Mouse (Mus musculus): ENCODE measurements around the gene Scel.
A peak's percentile ranks its signal among the peaks of the same experiment; 100 is the strongest.

Scel gene

GRCm38 (mm10) chr14:103509544-103509943, 3.6 kb upstream of the Scel start:
- DNase-seq (ENCODE audit: extremely low spot score, low spot score), result no peak

DNA sequence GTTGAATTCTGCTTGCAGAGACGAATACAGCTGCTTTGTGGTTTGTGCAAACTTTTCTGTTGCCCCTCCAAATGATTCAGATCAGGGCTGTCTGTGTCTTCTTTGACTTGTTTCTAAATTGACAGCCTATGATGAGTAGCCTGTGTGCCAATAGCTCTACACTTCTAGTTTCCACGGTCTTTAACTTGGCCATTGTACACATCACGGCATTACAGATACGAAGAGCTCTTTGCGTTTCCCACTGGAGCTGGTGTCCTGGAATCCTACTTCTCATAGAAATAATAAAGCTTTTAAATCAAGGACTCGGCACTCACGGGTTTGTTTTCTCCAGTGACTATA, 300 bp downstream of the Scel start:
- DNase-seq (ENCODE audit: extremely low spot score, low spot score), result no peak

- DNase-seq (ENCODE audit: extremely low spot score, low spot score), result no peak
Observed at GRCm38 (mm10) chr14:103515419-103515818, 2.3 kb downstream of the Scel start.

DNA sequence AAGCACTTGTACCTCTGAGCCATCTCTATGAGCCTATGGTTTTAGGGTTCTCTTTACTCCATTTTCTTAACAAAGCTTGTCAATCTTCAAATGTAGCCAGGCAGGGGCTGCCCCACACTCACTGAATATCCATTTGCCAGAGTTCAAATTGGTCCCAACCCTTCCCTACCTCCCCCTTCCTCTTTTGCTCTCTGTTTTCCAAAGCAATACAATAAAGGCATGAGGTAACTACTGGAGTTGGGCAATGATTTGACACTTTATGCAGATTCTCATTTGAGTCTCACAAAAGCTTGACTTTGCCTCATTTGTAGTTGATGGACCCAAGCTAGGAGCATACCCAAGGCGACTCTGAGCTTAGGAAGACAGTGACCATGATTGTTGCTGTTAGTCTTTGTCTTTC, 13.1 kb downstream of the Scel start:
- DNase-seq (ENCODE audit: extremely low spot score, low spot score), result no peak

GRCm38 (mm10) chr14:103529733-103530367, 16.7 kb downstream of the Scel start:
- no peak for DNase-seq (ENCODE audit: extremely low spot score, low spot score)

DNA sequence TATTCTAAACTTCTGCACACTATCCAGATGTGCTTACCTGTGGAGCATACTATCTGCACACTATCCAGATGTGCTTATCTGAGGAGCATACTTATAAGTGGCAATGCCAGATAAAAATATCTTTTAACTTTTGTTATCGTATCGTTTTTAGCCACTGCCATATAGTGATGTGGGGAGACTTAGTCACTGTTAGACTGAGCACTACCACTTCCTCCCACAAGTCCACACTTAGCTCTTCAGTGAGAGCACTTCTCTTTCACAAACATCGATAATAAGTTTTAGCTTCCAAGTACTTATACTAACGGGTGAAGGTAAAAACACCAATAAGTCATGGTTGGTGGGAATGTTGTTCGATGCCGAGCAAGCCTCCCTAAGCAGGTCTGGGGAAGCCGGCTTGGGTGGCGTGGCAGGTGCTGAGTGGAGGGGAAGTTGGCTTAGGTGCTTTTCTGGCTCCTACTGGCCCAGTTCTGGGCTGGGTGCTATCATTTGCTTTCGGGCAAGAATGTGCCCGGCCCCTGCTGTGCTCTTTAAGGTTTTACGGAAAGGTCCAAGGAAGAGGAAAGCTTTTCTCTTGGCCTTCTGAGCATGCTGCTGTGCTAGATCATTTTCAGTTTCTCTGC, 18.7 kb downstream of the Scel start:
- DNase-seq (ENCODE audit: extremely low spot score, low spot score), result no peak

DNA sequence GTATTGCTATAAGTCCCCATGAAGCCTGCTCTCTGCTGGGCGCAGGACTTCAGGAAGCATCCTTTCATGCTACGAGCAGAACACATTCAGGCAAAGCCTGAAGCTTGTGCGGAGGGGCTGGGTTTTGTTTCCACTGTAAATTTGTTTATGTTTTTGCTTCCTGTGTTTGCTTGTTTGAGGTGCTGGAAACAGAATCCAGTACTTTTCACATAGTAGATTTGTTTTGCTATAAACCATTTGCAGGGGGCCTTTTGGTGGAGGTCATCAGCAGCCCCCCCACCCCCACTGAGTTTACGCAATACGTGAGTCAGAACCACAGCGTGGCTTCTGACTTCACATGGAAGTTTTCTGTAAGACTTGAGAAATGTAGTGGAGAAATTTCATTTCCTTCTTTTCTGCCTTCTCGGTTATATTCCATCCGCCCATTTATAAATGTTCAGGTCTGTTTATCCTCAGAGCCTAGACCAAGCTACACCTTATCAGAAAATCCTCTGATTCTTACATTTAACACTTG, 22.4 kb downstream of the Scel start:
- DNase-seq (ENCODE audit: extremely low spot score, low spot score), result no peak

DNA sequence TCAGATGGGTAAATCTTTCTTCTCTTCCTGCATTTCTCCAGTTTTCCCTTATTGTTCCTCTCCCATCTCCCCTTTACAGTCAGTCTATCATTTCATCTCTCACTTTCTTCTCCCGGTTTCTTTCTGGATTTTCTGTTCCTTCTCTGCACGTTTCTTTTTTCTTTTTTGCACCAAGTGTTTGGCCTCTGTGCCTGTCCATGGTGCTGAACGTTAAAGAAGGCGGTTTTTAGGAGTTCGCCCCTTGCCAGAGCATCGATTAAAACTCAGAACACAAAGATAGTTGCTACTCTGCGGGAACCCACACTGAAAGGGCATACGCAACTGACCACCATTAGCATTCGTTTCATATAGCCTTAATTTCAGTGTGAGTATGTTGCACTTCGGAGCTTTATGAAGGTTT, 23.2 kb downstream of the Scel start:
- no peak for DNase-seq (ENCODE audit: extremely low spot score, low spot score)

GRCm38 (mm10) chr14:103537355-103538056, 24.4 kb downstream of the Scel start:
- peak; percentile 52 for DNase-seq (ENCODE audit: extremely low spot score, low spot score)

DNA sequence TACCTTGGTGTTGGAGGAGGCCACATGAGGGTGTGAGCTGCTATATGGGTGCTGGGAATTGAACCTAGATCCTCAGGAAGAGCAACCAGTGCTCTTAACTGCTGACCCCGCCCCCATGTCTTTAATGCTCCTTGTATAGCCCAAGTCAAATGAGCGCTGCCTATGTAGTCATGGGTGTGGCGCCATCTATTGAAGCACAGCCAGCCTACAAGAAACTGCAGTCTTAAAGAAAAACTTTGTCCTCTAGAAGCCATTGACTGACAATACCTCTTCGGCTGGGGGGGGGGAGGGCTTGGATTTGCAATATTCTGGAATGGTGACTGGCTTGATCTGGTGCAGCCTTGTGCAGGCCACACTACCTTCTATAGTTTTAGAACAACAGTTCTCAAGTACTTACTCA, 26.7 kb downstream of the Scel start:
- no peak for DNase-seq (ENCODE audit: extremely low spot score, low spot score)

DNA sequence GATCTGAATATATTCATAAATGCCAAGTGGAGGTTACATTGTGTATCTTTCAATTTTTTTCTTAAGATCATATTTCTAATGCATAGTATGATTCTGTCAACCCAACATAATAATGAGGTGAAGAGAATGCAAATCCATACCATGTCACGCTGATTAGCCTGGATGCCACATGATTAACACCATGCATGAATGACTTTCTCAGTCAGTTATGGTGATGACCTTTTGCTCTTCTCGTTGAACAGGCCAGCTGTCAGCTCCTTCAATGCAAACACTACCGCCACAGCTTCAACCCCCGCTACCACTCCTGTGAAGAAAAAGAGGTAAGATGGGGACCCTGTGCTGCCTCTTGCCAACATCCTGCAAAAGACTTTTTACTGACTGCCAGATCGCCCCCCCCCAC, 28.5 kb downstream of the Scel start:
- DNase-seq (ENCODE audit: extremely low spot score, low spot score), result no peak

DNA sequence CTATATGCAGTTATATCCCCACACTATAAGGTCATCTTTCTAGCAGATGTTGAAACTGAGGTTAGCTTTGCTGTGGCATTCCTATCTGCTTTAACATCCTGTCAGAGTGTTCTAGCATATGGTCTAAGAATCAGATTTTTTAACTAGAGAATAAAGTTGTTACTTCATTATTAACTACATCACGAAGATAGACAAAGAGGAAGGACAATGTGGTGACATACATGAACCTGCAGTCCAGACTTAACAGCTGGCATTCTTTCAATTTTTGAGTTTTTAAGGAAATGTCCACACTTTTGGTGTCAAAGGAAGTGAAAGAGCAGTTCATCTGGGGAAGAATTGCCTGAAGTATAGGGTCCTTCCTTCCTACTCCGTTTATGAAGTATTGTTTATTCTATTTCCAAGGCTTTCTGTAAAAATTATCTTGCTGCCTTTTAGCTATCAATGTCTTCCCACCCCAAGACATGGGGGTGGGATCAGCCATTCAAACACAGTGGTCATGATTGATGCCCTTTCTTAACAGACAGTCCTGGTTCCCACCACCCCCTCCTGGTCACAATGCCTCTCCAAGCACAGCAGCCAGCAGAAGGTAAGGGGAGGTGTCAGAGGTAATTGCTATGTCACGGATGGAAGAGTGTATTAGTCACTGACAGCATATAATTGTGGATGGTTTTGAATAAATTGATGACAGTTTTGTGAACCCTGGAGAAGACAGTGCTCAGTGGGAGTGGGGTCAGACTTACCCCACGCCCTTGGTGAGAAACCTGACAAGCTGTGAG, 30.4 kb downstream of the Scel start:
- no peak for DNase-seq (ENCODE audit: extremely low spot score, low spot score)

DNA sequence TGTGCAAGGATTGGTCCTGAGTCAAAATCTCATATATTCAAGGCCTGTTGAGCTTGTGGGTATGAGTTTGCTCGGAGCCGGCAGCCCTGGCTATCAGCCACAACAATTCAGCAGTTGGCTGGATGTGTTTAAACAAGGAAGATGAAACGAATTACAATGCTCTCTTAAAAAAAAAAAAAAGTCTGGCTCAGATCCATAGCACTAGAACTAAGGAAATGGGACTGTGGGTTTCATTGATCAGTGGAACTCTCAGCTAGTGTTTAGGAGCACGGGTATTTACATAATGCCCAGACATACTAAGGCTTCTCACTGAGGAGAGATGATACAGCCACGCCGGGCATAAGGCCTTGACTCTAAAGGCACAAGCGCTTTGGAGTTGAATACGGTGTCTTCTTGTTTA, 32.6 kb downstream of the Scel start:
- no peak for DNase-seq (ENCODE audit: extremely low spot score, low spot score)

DNA sequence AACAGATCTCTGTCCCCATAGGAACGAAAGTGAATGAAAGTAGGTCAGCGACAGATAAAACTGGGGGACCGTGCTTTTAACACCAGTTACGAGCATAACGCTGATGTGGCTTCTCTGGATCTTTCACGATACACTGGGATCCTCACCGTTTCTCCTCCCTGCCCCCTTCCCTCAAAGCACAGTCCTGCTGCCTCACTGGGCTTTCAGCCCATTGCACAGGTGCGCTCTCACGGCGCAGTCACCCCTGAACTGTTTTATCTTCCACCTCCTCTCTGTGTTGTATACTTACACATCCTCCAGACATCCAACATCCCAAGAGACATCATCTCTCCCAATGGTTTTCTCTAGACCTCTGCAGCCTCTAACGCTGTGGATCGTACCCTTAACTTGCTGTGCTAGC, 33.1 kb downstream of the Scel start:
- no peak for DNase-seq (ENCODE audit: extremely low spot score, low spot score)

DNA sequence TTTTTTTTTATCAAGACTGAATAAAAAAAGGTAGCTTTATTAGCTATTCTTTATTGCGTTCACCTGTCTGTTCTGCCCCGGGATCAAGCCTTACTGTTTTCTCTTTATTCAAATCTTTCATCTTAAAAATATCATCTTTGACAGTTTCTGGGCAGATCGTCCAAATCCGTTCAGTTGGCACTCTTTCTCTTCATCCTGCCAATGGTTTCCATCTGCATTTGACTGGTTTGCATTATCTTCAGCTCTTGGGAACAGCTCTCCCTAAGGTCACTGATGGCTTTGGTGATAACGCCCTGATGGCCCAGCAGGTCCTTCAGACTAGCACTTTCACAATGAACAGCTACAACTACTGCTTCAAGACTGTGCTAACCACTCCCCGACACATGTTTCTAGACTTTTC, 35.1 kb downstream of the Scel start:
- DNase-seq (ENCODE audit: extremely low spot score, low spot score), result no peak

DNA sequence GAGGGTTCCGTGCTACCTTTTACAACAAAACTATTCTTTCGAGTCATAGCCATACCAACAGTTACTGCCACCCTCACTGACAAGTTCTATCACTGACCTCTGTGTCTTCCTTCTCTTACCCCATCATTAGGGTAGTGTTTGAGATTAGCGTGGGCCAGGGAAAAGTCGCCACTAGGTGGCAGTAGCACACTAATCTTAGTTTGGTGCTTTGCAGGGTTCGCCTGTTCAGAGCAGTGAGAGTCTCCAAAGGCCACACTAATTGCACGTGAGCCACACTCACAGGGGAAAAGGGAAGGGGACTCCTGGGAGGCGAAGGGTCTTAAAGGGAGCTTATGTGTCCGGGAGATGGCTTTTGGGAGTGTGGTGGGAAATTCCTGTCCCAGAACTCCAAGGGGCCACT, 37.3 kb downstream of the Scel start:
- DNase-seq (ENCODE audit: extremely low spot score, low spot score), result peak; percentile 88

GRCm38 (mm10) chr14:103550921-103551320, 37.8 kb downstream of the Scel start:
- DNase-seq (ENCODE audit: extremely low spot score, low spot score), result no peak

DNA sequence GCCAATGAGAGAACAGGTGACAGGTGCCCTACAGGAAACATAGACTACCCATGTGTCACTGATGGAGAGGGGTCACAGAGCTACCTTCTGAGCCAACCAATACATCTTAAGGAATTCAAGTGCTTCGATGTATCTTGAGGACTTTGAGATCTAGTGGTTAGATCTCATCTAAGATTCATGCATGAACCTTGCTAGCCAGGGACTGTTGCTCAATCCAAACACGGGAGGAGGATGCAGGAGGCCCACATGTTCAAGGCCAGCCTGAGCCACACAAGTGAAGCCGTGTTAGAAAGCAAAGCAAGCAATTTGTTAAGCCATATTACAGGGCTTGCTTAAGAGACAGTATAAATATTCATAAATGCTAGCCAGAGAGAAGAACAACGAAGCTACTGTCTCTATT, 38.8 kb downstream of the Scel start:
- no peak for DNase-seq (ENCODE audit: extremely low spot score, low spot score)

GRCm38 (mm10) chr14:103552379-103552778, 39.2 kb downstream of the Scel start:
- DNase-seq (ENCODE audit: extremely low spot score, low spot score), result no peak

GRCm38 (mm10) chr14:103556609-103557008, 43.5 kb downstream of the Scel start:
- no peak for DNase-seq (ENCODE audit: extremely low spot score, low spot score)

DNA sequence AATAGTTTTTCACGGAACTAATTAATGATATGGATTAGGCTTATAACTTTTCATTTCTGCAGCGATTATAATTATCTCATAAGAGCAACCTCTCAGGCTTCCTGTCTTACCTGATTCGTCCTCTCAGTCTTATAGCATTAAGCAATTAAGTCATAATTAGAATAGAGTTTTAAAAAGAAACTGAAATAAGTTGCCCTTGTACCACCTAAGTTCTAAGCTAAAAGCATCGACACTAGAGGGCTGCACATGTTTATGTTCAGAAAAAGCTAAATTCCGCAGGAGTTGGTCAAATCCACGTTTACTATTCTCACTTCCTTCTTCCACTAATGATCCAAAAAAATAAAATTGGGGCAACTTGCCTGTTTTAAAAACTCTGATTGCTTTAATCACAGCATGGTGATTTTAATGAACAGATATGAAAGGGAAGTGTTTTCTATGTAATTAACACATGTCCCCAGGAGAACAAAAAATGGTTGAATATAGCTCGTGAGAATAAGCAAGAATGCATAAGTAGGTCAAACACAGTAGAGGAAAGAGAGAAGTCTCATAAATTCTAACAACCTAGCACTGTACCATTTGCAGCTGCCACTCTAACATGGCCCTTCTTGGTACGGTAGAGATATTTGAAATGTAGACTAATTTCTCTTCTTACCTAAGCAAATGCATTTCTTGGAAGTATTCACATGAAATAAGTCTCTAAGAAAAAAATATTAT, 48.4 kb downstream of the Scel start:
- DNase-seq (ENCODE audit: extremely low spot score, low spot score), result no peak
